Mouse (Mus musculus): ENCODE results near the gene Fam72a. TPM values are rescaled to one million over a fixed set of nuclear protein-coding genes. Genes with fewer than 3 reads are reported as not detected.
A peak's percentile ranks its signal among the peaks of the same experiment; 100 is the strongest.

Gene Fam72a
- polyA plus RNA-seq, 1 experiment from 2014 or later = 0.91 TPM

- ATAC-seq (ENCODE audit: low FRiP score) = no peak
- Histone ChIP-seq H3K27me3 (ENCODE audit: control insufficient read depth, insufficient read depth, low read length) (no peaks in the 10 kb centered on the region), H3K4me1 (replicated peaks; ENCODE audit: control insufficient read depth, insufficient read depth, low read length) (no peaks in the 10 kb centered on the region), H3K27ac (no peak overlapping the region), H3K9ac (no peak overlapping the region), H3K9me3 (ENCODE audit: control insufficient read depth, low read length) (no peaks in the 10 kb centered on the region), H3K4me3 (replicated peaks; ENCODE audit: low read length) (no peak overlapping the region), H3K36me3 (replicated peaks; ENCODE audit: control insufficient read depth, insufficient read depth) (no peaks in the 10 kb centered on the region), H3K4me2 (replicated peaks) (no peak overlapping the region)
- no peak for DNase-seq (ENCODE audit: low spot score)
- WGBS = 84% methylated on average over 7 of the region's 7 CpGs
Observed at GRCm38 (mm10) chr1:131543886-131544565, 16.3 kb downstream of the Fam72a start.

GRCm38 (mm10) chr1:131546798-131547690, 19.3 kb downstream of the Fam72a start:
- Histone ChIP-seq H3K36me3 (replicated peaks; ENCODE audit: control insufficient read depth, insufficient read depth) (no peaks in the 10 kb centered on the region), H3K9me3 (ENCODE audit: control insufficient read depth, low read length) (no peaks in the 10 kb centered on the region), H3K9ac (no peak overlapping the region), H3K4me1 (replicated peaks; ENCODE audit: control insufficient read depth, insufficient read depth, low read length) (no peaks in the 10 kb centered on the region), H3K4me2 (replicated peaks) (no peak overlapping the region), H3K27ac (no peak overlapping the region), H3K4me3 (replicated peaks; ENCODE audit: low read length) (no peak overlapping the region), H3K27me3 (ENCODE audit: control insufficient read depth, insufficient read depth, low read length) (no peaks in the 10 kb centered on the region)
- WGBS = 83% methylated on average over 13 of the region's 13 CpGs
- ATAC-seq (ENCODE audit: low FRiP score) (no peak), DNase-seq (ENCODE audit: low spot score) (no peak)

GRCm38 (mm10) chr1:131548494-131549365, 21.0 kb downstream of the Fam72a start:
- H3K36me3 ChIP-seq (replicated peaks; ENCODE audit: control insufficient read depth, insufficient read depth) = no peaks in the 10 kb centered on the region
- ATAC-seq (ENCODE audit: low FRiP score) (peak; percentile 57; the same call in 1 of the 2 replicates), DNase-seq (ENCODE audit: low spot score) (peak; percentile 73)
- 41% methylated on average over 8 of the region's 8 CpGs for WGBS
- H3K4me3 ChIP-seq (replicated peaks; ENCODE audit: low read length) = no peak overlapping the region
- no peak overlapping the region for H3K27ac ChIP-seq
- no peaks in the 10 kb centered on the region for H3K4me1 ChIP-seq (replicated peaks; ENCODE audit: control insufficient read depth, insufficient read depth, low read length)
- H3K9ac ChIP-seq = 0 out of 2 replicates have a peak overlapping the region, but pooled peaks have one; percentile 5
- no peaks in the 10 kb centered on the region for H3K27me3 ChIP-seq (ENCODE audit: control insufficient read depth, insufficient read depth, low read length)
- no peaks in the 10 kb centered on the region for H3K9me3 ChIP-seq (ENCODE audit: control insufficient read depth, low read length)
- H3K4me2 ChIP-seq (replicated peaks) = no peak overlapping the region

- 93% methylated on average over 2 of the region's 2 CpGs for WGBS
- ATAC-seq (ENCODE audit: low FRiP score) (no peak), DNase-seq (ENCODE audit: low spot score) (no peak)
- Histone ChIP-seq H3K27ac (no peak overlapping the region), H3K27me3 (ENCODE audit: control insufficient read depth, insufficient read depth, low read length) (no peaks in the 10 kb centered on the region), H3K4me1 (replicated peaks; ENCODE audit: control insufficient read depth, insufficient read depth, low read length) (peaks cover 5% of the 10 kb centered on the region; the same call in 1 of the 2 replicates), H3K9ac (no peak overlapping the region), H3K4me2 (replicated peaks) (no peak overlapping the region), H3K9me3 (ENCODE audit: control insufficient read depth, low read length) (no peaks in the 10 kb centered on the region), H3K4me3 (replicated peaks; ENCODE audit: low read length) (no peak overlapping the region), H3K36me3 (replicated peaks; ENCODE audit: control insufficient read depth, insufficient read depth) (no peaks in the 10 kb centered on the region)
Observed at GRCm38 (mm10) chr1:131551956-131552355, 24.3 kb downstream of the Fam72a start.

GRCm38 (mm10) chr1:131553428-131553827, 25.7 kb downstream of the Fam72a start:
- peaks cover 5% of the 10 kb centered on the region; the same call in 1 of the 2 replicates for H3K4me1 ChIP-seq (replicated peaks; ENCODE audit: control insufficient read depth, insufficient read depth, low read length)
- no peak for ATAC-seq (ENCODE audit: low FRiP score)
- H3K4me3 ChIP-seq (replicated peaks; ENCODE audit: low read length) = no peak overlapping the region
- no peaks in the 10 kb centered on the region for H3K36me3 ChIP-seq (replicated peaks; ENCODE audit: control insufficient read depth, insufficient read depth)
- H3K4me2 ChIP-seq (replicated peaks) = no peak overlapping the region
- no peaks in the 10 kb centered on the region for H3K27me3 ChIP-seq (ENCODE audit: control insufficient read depth, insufficient read depth, low read length)
- H3K27ac ChIP-seq = no peak overlapping the region
- no peaks in the 10 kb centered on the region for H3K9me3 ChIP-seq (ENCODE audit: control insufficient read depth, low read length)
- no peak for DNase-seq (ENCODE audit: low spot score)
- no peak overlapping the region for H3K9ac ChIP-seq

GRCm38 (mm10) chr1:131555042-131555812, 27.5 kb downstream of the Fam72a start:
- Histone ChIP-seq H3K9me3 (ENCODE audit: control insufficient read depth, low read length) (no peaks in the 10 kb centered on the region), H3K4me1 (replicated peaks; ENCODE audit: control insufficient read depth, insufficient read depth, low read length) (peaks cover 5% of the 10 kb centered on the region; the same call in 1 of the 2 replicates), H3K36me3 (replicated peaks; ENCODE audit: control insufficient read depth, insufficient read depth) (no peaks in the 10 kb centered on the region), H3K27me3 (ENCODE audit: control insufficient read depth, insufficient read depth, low read length) (no peaks in the 10 kb centered on the region), H3K9ac (peak overlapping the region; percentile 59), H3K4me2 (replicated peaks) (peak overlapping the region; percentile 45), H3K4me3 (replicated peaks; ENCODE audit: low read length) (no peak overlapping the region), H3K27ac (peak overlapping the region; percentile 85)
- peak; percentile 98 for ATAC-seq (ENCODE audit: low FRiP score)
- peak; percentile 89 for DNase-seq (ENCODE audit: low spot score)
- 4% methylated on average over 13 of the region's 13 CpGs for WGBS

- no peaks in the 10 kb centered on the region for H3K9me3 ChIP-seq (ENCODE audit: control insufficient read depth, low read length)
- no peak overlapping the region for H3K9ac ChIP-seq
- H3K4me3 ChIP-seq (replicated peaks; ENCODE audit: low read length) = no peak overlapping the region
- H3K27me3 ChIP-seq (ENCODE audit: control insufficient read depth, insufficient read depth, low read length) = no peaks in the 10 kb centered on the region
- no peaks in the 10 kb centered on the region; the same call in 1 of the 2 replicates for H3K4me1 ChIP-seq (replicated peaks; ENCODE audit: control insufficient read depth, insufficient read depth, low read length)
- no peaks in the 10 kb centered on the region for H3K36me3 ChIP-seq (replicated peaks; ENCODE audit: control insufficient read depth, insufficient read depth)
- ATAC-seq (ENCODE audit: low FRiP score) = no peak
- no peak for DNase-seq (ENCODE audit: low spot score)
- H3K4me2 ChIP-seq (replicated peaks) = no peak overlapping the region
- H3K27ac ChIP-seq = no peak overlapping the region
Observed at GRCm38 (mm10) chr1:131560500-131560899, 32.8 kb downstream of the Fam72a start.

- H3K36me3 ChIP-seq (replicated peaks; ENCODE audit: control insufficient read depth, insufficient read depth) = no peaks in the 10 kb centered on the region
- no peaks in the 10 kb centered on the region for H3K9me3 ChIP-seq (ENCODE audit: control insufficient read depth, low read length)
- H3K27me3 ChIP-seq (ENCODE audit: control insufficient read depth, insufficient read depth, low read length) = no peaks in the 10 kb centered on the region
- no peaks in the 10 kb centered on the region for H3K4me1 ChIP-seq (replicated peaks; ENCODE audit: control insufficient read depth, insufficient read depth, low read length)
- no peak overlapping the region for H3K4me2 ChIP-seq (replicated peaks)
- no peak overlapping the region for H3K9ac ChIP-seq
- ATAC-seq (ENCODE audit: low FRiP score) = no peak
- no peak overlapping the region for H3K4me3 ChIP-seq (replicated peaks; ENCODE audit: low read length)
- WGBS = 95% methylated on average over 2 of the region's 2 CpGs
- H3K27ac ChIP-seq = no peak overlapping the region
- no peak for DNase-seq (ENCODE audit: low spot score)
Observed at GRCm38 (mm10) chr1:131562081-131562480, 34.4 kb downstream of the Fam72a start.

Measured in hindbrain, embryonic 14.5 days (tissue).